Mouse (Mus musculus) induced T-regulatory cell, adult 2 months (primary cell): ENCODE results near the gene Shisa9.

ENCODE experiments used
- DNase-seq: peaks from one replicate; pipeline ENCODE4 v3.0.0-alpha.2; 2012; ENCODE audit warnings: low read depth

Shisa9 gene

DNA sequence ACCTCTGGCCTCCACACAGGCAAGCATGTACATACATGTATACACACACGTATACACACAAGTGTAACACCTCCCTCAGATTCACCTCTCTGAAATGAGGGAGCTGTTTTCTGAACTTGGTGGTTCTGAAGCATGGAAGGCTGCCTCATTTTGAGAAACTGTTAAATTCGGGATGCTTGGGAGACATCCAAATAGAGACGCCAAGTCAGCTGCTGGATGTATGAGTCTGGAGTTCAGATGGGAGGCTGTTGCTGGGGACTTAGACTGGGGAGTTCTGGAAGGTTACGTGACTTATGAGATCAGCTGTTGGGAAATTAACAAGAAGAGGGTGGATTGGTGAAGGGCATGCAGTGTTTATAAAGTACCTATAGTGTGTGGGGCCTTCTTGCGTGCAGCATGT, 88.7 kb downstream of the Shisa9 start:
- DNase-seq, result no peak

DNA sequence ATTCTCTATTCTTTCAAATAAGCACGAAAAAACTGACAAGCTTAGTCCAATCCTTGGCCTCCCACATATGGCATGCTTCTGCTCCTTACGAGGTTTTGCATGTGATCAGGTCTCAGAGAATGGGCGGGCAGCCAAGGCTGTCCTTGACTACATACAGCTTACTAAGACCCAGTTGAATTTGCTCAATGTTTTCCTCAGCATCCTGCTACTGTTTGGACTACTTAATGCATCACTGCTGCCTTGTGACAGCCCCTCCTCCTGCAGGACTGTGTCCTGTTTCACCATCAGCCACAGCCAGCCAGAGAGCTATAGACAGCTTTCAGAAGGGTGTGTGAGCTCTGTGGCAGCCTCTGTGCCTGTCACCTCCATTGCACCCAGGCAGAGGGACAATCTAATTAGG, 92.4 kb downstream of the Shisa9 start:
- DNase-seq, result no peak

GRCm38 (mm10) chr16:12076700-12077099, 92.8 kb downstream of the Shisa9 start:
- DNase-seq, result no peak

DNA sequence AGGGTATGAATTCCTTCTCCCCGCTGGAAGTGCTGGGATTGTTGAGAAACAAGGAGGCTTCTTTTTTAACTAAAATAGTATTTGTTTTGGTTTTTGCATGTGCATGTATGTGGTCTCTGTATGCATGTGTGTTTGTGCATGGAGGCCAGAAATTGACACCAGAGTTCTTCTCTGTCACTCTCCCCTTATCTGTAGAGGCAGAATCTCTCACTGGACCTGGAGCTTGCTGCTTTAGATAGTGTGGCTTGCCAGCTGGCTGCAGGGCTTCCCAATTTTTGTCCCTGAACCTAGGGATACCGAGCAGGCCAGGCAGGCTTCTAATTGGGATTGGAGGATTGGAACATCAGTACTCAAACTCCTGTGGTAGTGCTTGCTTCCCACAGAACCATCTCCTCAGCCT, 99.2 kb downstream of the Shisa9 start:
- DNase-seq, result no peak

- no peak for DNase-seq
These were observed 106.8 kb downstream of the Shisa9 start for GRCm38 (mm10) chr16:12090604-12091235.

DNA sequence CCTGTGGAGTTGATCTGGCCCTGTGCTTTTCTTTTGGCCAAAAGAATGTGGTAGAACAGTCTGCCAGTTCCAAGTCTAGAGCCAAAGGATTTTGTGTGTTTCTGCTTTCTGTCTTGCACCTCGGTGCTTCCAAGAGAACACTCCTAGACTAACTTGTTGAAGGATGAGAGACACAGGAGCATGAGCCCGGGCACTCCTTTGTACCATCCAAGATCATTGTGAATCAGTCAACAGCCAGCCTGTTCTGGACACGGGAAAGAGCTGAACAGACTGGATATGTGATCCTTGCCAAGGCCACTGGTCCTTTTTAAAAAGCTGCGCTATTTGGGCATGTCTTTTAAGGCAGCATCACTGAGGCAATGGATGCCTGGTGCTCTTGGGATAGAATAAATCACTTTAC, 109.3 kb downstream of the Shisa9 start:
- no peak for DNase-seq

DNA sequence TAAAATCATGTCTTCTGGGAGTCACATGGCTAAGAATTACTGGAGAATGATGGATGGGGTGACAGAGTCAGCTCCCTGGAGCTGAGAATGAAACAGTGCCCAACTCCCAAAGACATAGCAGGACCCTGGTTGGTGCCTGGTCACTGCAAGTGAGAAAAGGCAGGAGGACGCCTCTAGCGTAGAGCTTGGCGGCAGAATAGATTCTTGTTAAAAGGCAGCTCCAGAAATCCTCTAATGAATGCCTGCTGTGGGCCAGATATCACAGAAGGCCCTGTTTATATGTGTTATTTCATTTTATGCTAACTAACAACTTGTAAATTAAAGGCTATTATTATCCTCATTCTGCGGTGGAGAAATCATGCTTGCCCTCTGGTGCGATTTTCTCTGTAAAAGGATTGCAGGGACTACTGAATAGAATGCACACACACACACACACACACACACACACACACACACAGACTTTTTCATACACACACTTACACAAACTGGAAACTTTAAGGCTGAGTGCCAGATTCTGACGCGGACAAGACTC, 110.9 kb downstream of the Shisa9 start:
- DNase-seq, result no peak

- DNase-seq, result no peak
These were observed 111.5 kb downstream of the Shisa9 start for GRCm38 (mm10) chr16:12095365-12095764.

DNA sequence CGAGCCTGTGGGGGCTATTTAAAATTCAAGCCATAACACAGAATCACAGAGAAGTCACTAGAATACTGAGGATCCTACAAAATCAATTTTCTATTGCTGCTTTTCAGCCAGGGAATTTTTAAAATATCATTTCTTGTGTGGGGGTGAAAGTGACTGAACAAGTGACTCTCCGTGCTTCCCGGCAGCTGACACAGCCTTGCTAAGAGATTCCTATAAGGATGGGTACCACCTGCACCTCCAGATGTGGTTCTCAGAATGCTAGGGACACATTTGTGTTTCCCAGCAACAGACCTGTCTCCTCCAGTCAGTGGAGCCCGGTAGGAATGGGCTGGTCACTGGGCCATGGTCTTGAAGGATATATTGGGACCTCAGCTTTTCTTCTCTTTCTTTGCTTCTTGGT, 124.5 kb downstream of the Shisa9 start:
- DNase-seq, result no peak

- DNase-seq, result no peak
These were observed 127.0 kb downstream of the Shisa9 start for GRCm38 (mm10) chr16:12110851-12111437.

DNA sequence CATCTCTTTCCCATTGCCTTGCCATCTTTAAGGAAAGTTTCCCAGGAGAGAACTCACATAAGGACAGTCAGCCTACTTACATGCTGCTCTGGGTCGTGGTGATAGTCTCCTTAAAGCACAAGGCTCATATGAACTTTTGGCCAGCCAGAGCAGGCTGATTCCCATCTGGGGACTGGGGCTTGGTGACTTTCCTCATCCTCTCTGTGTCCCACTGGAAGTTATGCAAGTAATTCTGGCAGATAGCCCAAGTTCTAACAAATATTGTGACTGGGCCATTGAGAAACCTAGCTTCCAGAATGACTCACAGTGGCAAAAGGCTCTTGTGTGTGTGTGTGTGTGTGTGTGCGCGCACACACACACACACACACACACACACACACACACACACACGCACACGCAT, 130.5 kb downstream of the Shisa9 start:
- no peak for DNase-seq

DNA sequence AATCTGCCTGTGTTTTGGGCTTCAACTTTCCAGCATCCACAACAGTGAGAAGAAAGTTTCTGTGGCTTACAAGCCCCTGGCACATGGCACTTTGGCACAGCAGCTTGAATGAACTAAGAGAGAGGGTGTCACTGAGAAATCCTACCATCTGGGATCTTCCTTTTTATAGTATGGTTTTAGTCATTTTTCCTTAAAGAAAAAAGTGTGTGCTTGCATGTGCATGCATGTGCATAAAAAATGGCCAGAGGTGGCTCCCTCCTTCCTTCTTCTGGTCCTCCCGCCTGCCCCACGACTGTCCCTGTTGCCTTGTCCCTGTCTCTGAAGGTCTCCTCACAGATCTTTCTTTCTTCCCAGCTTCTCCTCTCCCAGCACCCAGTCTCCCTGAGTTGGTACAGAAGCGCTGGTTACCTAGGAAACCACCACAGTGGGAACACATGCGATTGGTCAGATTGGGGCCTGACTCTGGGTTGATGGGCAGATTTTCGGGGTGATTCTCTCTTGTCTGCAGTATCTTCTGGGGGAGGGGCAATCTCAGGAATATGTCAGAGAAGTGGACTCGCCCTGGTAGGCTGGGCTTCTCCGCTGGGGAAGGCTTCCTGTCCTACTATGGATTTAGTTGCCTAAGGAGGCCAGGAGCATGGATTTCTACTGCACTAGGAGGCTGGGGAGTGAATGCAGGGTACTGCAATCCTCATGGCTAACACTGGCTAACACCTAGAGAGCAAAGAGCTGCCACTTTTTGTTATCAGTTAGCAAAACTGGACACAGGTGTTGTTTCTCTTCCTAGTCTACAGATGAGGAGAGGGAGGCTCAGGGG, 131.3 kb downstream of the Shisa9 start:
- no peak for DNase-seq

DNA sequence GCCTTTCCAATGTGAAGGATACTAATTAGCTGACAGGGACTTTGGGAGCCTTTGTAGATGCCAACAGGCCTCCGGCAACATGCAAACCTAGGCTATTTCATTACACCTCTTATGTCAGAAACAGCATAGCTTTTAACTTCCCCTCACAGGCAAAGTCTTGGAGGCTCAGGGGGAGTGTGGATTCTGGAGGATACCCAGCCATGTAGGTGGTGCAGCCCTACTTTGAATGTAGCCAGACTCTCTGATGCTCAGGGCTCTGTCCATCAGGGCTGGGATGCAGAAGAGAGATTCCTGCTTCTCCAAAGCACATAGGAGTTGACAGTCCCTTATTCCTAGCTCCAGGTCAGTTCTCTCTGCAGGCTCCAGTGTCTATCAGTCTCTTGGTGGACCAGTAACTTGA, 133.0 kb downstream of the Shisa9 start:
- no peak for DNase-seq

- DNase-seq, result no peak
These were observed 135.6 kb downstream of the Shisa9 start for GRCm38 (mm10) chr16:12119463-12119862.

- DNase-seq, result no peak
These were observed 145.9 kb downstream of the Shisa9 start for GRCm38 (mm10) chr16:12129782-12130181.

DNA sequence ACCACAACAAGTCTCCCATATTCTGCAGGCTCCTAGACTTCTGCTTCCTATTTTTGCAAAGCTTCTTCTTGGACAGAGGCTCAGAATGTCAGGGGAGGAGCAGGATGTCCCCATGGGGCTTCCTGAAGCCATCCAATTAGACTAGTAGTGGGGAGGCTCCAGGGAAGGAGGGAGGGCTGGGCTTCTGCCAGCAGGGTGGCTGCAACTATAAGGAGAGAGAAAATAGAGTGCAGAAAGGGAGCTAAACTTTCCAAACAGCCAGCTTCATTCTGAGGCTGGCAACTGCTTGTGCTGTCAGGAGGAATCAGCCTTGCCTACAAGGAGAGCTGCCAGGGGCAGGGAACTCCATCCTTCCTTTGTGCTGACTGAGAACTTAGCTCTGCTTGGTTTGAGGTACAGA, 162.8 kb downstream of the Shisa9 start:
- no peak for DNase-seq

- no peak for DNase-seq
These were observed 168.1 kb downstream of the Shisa9 start for GRCm38 (mm10) chr16:12151986-12152385.

- no peak for DNase-seq
These were observed 170.6 kb downstream of the Shisa9 start for GRCm38 (mm10) chr16:12154476-12154875.

GRCm38 (mm10) chr16:12173482-12174041, 189.6 kb downstream of the Shisa9 start:
- no peak for DNase-seq

DNA sequence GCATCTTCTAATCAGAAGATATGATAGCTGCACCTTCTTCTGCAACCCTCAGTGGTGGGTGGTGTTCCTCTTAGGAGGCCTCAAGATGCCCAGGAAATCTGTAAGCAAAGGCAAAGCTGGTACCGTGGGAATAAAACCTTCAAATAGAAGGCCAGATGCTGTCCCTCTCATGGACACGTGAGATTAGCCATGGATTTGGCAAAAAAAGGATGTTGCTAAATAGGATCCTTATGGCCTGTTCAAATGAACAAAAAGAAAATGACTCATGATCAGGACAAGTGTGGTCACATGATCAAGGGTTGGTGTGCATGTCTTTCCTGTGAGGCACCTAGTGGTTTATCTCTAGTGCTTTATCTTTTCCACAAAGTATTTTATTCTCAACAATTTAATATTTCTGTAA, 194.1 kb downstream of the Shisa9 start:
- no peak for DNase-seq

- DNase-seq, result no peak
These were observed 205.8 kb downstream of the Shisa9 start for GRCm38 (mm10) chr16:12189739-12190138.

DNA sequence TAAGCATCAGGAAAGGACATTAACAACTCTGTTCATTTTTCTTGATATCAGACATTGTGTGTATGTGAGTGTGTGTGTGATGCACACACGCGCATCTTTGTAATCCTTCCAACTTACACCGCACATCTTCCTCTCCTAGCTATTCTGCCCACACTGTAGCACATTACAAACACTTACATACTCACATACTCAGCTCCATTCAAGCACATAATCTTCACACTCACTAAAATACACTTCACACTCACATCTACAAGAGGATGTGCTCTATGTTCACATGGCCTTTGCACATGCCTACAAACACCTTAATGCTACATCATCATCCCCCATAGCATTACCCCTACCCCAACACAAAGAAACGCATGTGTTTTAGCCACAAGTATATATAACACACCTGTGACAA, 212.9 kb downstream of the Shisa9 start:
- no peak for DNase-seq

GRCm38 (mm10) chr16:12197611-12198010, 213.7 kb downstream of the Shisa9 start:
- no peak for DNase-seq
